In the genomic region with DNA sequence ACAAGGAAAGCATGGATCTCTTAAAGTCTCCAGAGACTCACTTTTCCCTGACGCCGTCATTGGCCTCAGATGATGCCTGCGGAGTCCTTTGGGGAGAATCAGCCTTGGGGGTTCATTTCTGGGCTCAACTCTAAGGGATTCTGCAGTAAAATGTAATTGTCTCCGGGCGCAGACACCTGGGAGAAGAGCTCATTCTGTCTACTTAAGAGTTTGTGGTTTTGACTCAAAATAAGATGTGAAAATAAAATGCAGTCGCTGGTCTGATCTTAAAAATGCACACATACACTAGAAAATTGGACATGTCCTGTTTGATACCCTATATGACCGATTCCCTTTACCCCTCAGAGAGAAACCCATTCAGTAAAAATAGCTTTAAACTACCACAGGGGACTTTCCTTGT, we compare ENCODE assay signal across 21 mouse cellular contexts. TPM values are rescaled to one million over a fixed set of nuclear protein-coding genes. Genes with fewer than 3 reads are reported as not detected.
DNase-seq lines count a peak whose midpoint lies in the region; ATAC-seq lines count a peak whose summit lies in the region.
"Had no signal": no experiment of that assay in that cellular context is flagged by ENCODE, and none has a peak within 500 bp of the region (broad histone marks: within the 10 kb centered on the region; RNA-seq: fewer than 3 reads in every experiment).

No protein-coding gene starts in this region.

- H3K9me3 ChIP-seq in hindbrain, embryonic 10.5 days, result no peaks in the 10 kb centered on the region
- H3K9me3 ChIP-seq in hindbrain, embryonic 16.5 days (ENCODE audit: control insufficient read depth, low read length), result no peaks in the 10 kb centered on the region
- H3K9me3 ChIP-seq in midbrain, embryonic 11.5 days (ENCODE audit: control insufficient read depth, low read length), result no peaks in the 10 kb centered on the region
- no peaks in the 10 kb centered on the region for H3K9me3 ChIP-seq in midbrain, embryonic 13.5 days
- H3K9me3 ChIP-seq in embryonic facial prominence, embryonic 10.5 days, result no peaks in the 10 kb centered on the region
- H3K9me3 ChIP-seq: embryonic facial prominence, embryonic 12.5 days; forebrain, embryonic 13.5 days; forebrain, embryonic 15.5 days had no signal

- H3K27ac ChIP-seq in hindbrain, embryonic 10.5 days, result no peak overlapping the region
- no peak overlapping the region for H3K27ac ChIP-seq in hindbrain, embryonic 16.5 days (ENCODE audit: low read depth, low read length)
- H3K27ac ChIP-seq in midbrain, embryonic 11.5 days (ENCODE audit: low read depth, low read length), result no peak overlapping the region
- no peak overlapping the region for H3K27ac ChIP-seq in midbrain, embryonic 13.5 days
- no peak overlapping the region for H3K27ac ChIP-seq in embryonic facial prominence, embryonic 10.5 days (replicated peaks)
- H3K27ac ChIP-seq: embryonic facial prominence, embryonic 12.5 days; forebrain, embryonic 13.5 days; forebrain, embryonic 15.5 days had no signal

- no peak overlapping the region for H3K9ac ChIP-seq in hindbrain, embryonic 16.5 days (ENCODE audit: low read depth, low read length)
- H3K9ac ChIP-seq in midbrain, embryonic 11.5 days (ENCODE audit: low read length), result no peak overlapping the region
- no peak overlapping the region for H3K9ac ChIP-seq in midbrain, embryonic 13.5 days (replicated peaks)
- H3K9ac ChIP-seq: embryonic facial prominence, embryonic 12.5 days; forebrain, embryonic 13.5 days; forebrain, embryonic 15.5 days; forebrain, postnatal 0 days had no signal

- peaks cover 100% of the 10 kb centered on the region for H3K27me3 ChIP-seq in hindbrain, embryonic 10.5 days (ENCODE audit: insufficient read depth, poor library complexity, severe bottlenecking)
- peaks cover 68% of the 10 kb centered on the region for H3K27me3 ChIP-seq in hindbrain, embryonic 16.5 days (replicated peaks; ENCODE audit: control insufficient read depth, insufficient read depth, low read length)
- peaks cover 91% of the 10 kb centered on the region for H3K27me3 ChIP-seq in midbrain, embryonic 11.5 days (ENCODE audit: control insufficient read depth, insufficient read depth, low read length)
- peaks cover 97% of the 10 kb centered on the region for H3K27me3 ChIP-seq in midbrain, embryonic 13.5 days
- H3K27me3 ChIP-seq in embryonic facial prominence, embryonic 10.5 days (replicated peaks; ENCODE audit: low read depth, poor library complexity, severe bottlenecking), result peaks cover 100% of the 10 kb centered on the region

- 6% methylated on average over 7 of the region's 7 CpGs for WGBS in hindbrain, embryonic 10.5 days
- 9% methylated on average over 7 of the region's 7 CpGs for WGBS in hindbrain, embryonic 16.5 days
- WGBS in midbrain, embryonic 11.5 days, result 6% methylated on average over 7 of the region's 7 CpGs
- 10% methylated on average over 7 of the region's 7 CpGs for WGBS in midbrain, embryonic 13.5 days
- WGBS in embryonic facial prominence, embryonic 10.5 days, result 3% methylated on average over 7 of the region's 7 CpGs

- H3K36me3 ChIP-seq in hindbrain, embryonic 10.5 days, result no peaks in the 10 kb centered on the region
- H3K36me3 ChIP-seq in hindbrain, embryonic 16.5 days (ENCODE audit: control insufficient read depth, insufficient read depth, low read length), result no peaks in the 10 kb centered on the region
- no peaks in the 10 kb centered on the region for H3K36me3 ChIP-seq in midbrain, embryonic 11.5 days (ENCODE audit: control insufficient read depth, insufficient read depth, low read length)
- no peaks in the 10 kb centered on the region for H3K36me3 ChIP-seq in midbrain, embryonic 13.5 days
- no peaks in the 10 kb centered on the region for H3K36me3 ChIP-seq in embryonic facial prominence, embryonic 10.5 days (replicated peaks)
- H3K36me3 ChIP-seq: embryonic facial prominence, embryonic 12.5 days; forebrain, embryonic 15.5 days had no signal

- ATAC-seq in hindbrain, embryonic 16.5 days, result no peak
- ATAC-seq in midbrain, embryonic 11.5 days (ENCODE audit: low FRiP score), result no peak
- ATAC-seq in midbrain, embryonic 13.5 days, result no peak
- ATAC-seq: forebrain, embryonic 13.5 days; forebrain, embryonic 15.5 days; forebrain, postnatal 0 days had no signal

- no peak overlapping the region for H3K4me3 ChIP-seq in hindbrain, embryonic 10.5 days
- H3K4me3 ChIP-seq in hindbrain, embryonic 16.5 days (ENCODE audit: low read length), result no peak overlapping the region
- H3K4me3 ChIP-seq in midbrain, embryonic 11.5 days (ENCODE audit: low read depth, low read length), result no peak overlapping the region
- no peak overlapping the region for H3K4me3 ChIP-seq in midbrain, embryonic 13.5 days (replicated peaks)
- no peak overlapping the region for H3K4me3 ChIP-seq in embryonic facial prominence, embryonic 10.5 days
- H3K4me3 ChIP-seq: embryonic facial prominence, embryonic 12.5 days; forebrain, embryonic 13.5 days; forebrain, embryonic 15.5 days had no signal

- peaks cover 43% of the 10 kb centered on the region for H3K4me1 ChIP-seq in hindbrain, embryonic 10.5 days (replicated peaks)
- H3K4me1 ChIP-seq in hindbrain, embryonic 16.5 days (ENCODE audit: control insufficient read depth, insufficient read depth, low read depth, low read length), result peaks cover 14% of the 10 kb centered on the region
- H3K4me1 ChIP-seq in midbrain, embryonic 11.5 days (ENCODE audit: control insufficient read depth, insufficient read depth, low read length), result peaks cover 19% of the 10 kb centered on the region
- peaks cover 42% of the 10 kb centered on the region for H3K4me1 ChIP-seq in midbrain, embryonic 13.5 days (replicated peaks)
- peaks cover 37% of the 10 kb centered on the region for H3K4me1 ChIP-seq in embryonic facial prominence, embryonic 10.5 days

- no peak overlapping the region for H3K4me2 ChIP-seq in hindbrain, embryonic 16.5 days (ENCODE audit: low read length)
- no peak overlapping the region for H3K4me2 ChIP-seq in midbrain, embryonic 11.5 days
- H3K4me2 ChIP-seq in midbrain, embryonic 13.5 days (replicated peaks), result no peak overlapping the region
- H3K4me2 ChIP-seq: embryonic facial prominence, embryonic 12.5 days; forebrain, embryonic 13.5 days; forebrain, embryonic 15.5 days had no signal

- peak; percentile 20 for DNase-seq in embryo, embryonic 11 days
- no peak for DNase-seq in embryo, embryonic 9.5 days (ENCODE audit: extremely low spot score)
- peak; percentile 15 for DNase-seq in hindbrain, embryonic 10.5 days (ENCODE audit: low spot score)
- peak; percentile 91 for DNase-seq in midbrain, embryonic 11.5 days (ENCODE audit: low spot score, missing footprints)
- DNase-seq in embryonic facial prominence, embryonic 10.5 days (ENCODE audit: low spot score), result peak; percentile 14
- no peak for DNase-seq in thymus, postnatal 10 days (ENCODE audit: low spot score in 2 of 2)
- DNase-seq: adrenal gland, adult 2 months; adrenal gland, postnatal 10 days; adrenal gland, postnatal 25 days; cerebellum, adult 11 months; cerebellum, adult 18-20 months; cerebellum, adult 8-10 months; cerebellum, adult 9-11 months; cerebellum, postnatal 14 days; cerebellum, postnatal 36 days; forebrain, postnatal 0 days had no signal

RNA-seq across cellular contexts. Expression of a gene that starts 18.4 kb away (rescaled TPM):
- 6.0 and 9.6 TPM in 2 replicates for polyA plus RNA-seq in hindbrain, embryonic 10.5 days (2016; fragmentation: Nextera tagmentation; extraction: Ambion mirVana)
- polyA plus RNA-seq in hindbrain, embryonic 16.5 days (2015; fragmentation: Nextera tagmentation; extraction: Ambion mirVana), result 15.3 and 19.2 TPM in 2 replicates
- polyA plus RNA-seq in midbrain, embryonic 11.5 days (2014; fragmentation: Nextera tagmentation; extraction: Ambion mirVana), result 16.9 and 17.4 TPM in 2 replicates
- 39.8 and 49.1 TPM in 2 replicates for polyA plus RNA-seq in midbrain, embryonic 13.5 days (2015; fragmentation: Nextera tagmentation; extraction: Ambion mirVana)
- polyA plus RNA-seq in embryonic facial prominence, embryonic 10.5 days (2016; fragmentation: Nextera tagmentation; extraction: Ambion mirVana), result 5.3 and 6.5 TPM in 2 replicates

Comparison
In these comparisons a context has a peak if more than half of its experiments do, and no peak if none do; other contexts are left out.
1. DNase-seq: peak in embryo, embryonic 11 days (single experiment), hindbrain, embryonic 10.5 days (single experiment), midbrain, embryonic 11.5 days (single experiment) and embryonic facial prominence, embryonic 10.5 days (single experiment); none in embryo, embryonic 9.5 days (single experiment) and thymus, postnatal 10 days (0 of 2).